Mouse (Mus musculus) layer of hippocampus, adult 9-11 months (tissue): ENCODE data around the gene Pif1.

Experiments used
- DNase-seq: peaks from one replicate; pipeline ENCODE4 v3.0.0; 2022

Gene Pif1

DNA sequence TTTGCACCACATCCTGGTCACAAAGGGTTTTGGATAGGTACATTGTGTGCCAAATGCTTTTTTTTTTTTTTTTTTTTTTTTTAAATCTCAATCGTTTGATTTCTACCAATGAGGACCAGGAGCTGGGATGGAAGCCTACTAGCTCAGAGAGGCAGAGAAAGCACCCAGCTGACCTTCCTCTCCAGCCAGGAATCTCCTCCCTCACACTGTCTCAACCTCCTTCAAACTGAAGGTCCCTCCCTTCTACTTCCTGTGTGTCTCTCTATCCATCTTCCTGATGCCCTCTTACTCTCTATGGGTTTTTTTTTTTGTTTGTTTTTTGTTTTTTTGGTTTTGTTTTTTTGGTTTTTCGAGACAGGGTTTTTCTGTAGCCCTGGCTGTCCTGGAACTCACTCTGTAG, 14.0 kb downstream of the Pif1 start:
- no peak for DNase-seq

- DNase-seq = no peak
These were observed 16.6 kb downstream of the Pif1 start for GRCm38 (mm10) chr9:65603401-65604102.

DNA sequence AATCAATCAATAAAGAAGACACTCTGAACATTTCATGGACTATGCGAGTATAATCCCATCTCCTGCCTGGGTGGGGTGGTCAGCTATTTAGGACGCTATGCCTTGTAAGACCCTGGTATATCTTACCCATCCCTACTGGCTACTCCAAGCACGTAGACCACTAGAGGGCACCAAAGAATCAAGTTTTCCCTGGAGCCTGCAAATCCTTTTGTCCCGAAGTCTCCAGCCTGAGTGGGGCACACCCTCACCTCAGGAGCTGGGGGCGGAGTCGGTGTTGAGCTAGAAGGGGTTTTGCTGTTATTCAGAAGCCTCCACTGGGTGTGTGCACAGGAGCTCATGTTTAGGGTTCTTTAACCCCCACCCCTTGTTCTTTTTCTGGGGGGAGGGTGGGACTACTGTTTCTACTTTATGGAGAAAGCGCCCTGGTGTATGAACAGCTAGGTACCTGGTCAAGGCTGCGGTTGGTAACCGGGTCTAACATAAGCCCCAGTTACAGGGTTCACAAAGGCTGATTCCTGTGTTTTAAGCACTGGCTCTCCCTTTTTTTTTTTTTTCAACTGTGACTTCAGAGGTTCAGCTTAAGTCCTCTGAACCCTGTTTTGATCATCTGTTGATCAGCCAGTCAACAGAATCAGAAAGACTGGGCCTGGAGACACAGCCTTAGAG, 18.6 kb downstream of the Pif1 start:
- DNase-seq = no peak

DNA sequence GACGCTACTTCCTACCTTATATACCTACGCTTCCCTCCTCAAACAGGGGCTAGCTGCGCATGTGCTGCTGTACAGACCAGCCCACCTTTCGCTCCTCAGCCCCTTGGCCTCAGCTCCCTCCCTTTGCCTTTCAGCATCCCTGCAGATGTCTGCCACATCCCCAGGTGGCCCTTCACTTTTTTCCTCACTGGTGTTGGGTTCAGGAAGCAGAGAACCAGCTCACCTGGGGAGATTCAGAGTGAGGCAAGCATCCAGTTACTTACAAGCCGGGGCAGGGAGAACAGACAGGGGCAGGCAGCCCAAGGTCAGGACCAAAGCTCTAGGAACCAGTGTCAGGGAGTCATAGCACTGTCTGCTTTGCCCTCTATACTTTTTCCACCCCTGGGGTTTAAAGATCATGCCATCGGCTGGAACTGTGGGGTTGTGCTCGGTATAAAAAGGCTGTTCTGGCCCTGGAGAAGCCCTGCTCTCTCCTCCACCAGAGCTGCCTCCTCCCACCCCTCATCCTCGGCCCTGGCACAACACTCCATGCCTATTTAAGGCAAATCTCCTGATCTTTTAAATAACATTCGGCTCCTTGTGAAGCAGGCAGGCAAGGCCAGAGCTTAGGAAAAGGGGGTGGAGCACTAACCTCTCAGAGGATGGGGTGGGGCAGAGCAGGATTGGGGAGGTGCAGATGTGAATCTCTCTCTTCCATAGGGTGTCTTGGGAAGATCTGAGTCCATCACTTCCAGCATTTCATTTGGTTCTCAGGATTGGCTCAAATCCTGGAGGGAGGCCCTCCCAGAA, 19.6 kb downstream of the Pif1 start:
- DNase-seq = no peak

DNA sequence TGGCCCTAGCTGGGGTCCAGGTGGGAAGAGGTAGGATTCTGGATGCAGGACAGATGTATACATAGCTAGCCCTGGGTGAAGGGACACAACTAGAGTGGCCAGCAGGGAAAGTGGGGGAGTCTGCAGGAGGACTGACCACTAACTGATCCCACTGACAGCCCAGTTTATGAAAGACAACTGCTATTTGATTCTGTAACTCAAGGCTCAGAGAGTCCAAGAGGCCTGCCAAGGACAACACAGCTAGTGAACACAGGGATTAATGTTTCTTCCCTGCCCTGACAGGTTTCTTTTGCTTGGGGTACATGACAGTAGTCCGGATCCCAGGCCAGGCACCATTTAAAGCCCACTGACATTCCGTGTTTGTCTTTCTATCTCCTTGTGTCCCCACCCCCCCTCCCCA, 20.2 kb downstream of the Pif1 start:
- no peak for DNase-seq

DNA sequence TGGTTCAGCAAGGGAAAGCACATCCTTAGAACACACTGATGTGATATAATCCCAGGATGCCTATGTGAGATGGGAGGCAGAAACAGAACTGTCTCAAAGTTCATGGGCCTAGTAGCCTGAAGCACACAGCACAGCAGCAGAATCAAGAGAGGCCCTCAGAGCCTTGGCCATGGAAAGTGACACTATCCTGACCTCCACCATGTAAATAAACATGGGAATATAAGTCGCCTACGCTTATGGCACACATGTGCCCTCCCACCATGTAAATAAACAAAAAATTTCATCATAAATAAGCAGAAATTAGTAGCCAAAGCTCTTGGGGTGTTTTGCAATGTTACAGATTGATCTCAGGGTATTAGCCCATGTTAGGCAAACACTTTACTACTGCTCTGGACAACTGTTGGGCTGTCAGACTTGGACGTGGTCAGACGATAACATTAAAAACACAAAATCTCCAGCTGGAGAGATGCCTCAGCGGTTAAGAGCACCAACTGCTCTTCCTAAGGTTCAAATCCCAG, 25.1 kb downstream of the Pif1 start:
- DNase-seq = no peak

GRCm38 (mm10) chr9:65613098-65613497, 26.1 kb downstream of the Pif1 start:
- DNase-seq = no peak

GRCm38 (mm10) chr9:65619311-65619710, 32.4 kb downstream of the Pif1 start:
- DNase-seq = no peak

DNA sequence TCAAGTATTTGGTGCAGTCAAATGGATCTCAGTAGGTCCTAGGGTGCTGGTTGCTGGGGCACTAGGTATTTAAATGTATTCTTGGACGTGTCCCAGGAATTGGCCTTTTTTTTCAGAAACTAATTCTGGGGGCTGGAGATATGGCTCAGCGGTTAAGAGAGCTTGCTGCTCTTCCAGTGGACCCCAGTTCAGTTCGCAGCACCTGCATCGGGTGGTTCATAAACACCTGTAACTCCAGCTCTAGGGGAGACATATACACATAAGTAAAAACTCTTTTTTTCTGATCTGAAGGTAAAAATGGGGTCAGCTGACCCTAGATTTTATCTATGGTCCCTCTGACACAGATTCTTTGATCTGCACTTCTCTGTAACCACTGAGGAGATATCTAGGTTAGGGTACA, 34.2 kb downstream of the Pif1 start:
- no peak for DNase-seq

DNA sequence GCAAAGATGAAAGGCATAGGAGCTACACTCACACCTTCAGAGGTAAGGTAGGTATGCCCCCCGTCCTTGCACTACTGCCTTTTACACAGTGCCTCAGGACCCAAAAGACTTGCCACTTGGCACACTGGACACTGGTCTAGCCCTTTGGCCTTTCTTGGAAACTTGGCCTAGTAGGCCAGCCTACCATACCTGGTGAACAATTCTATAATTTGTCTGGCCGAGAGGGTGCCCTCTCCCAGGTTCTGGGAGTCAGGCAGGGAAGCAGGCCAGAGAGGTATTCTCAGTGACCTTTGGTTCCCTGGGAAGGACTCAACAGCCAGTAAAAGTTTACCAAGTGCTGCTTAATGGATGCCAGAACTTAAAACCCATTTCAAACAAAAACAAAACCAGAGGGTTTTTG, 34.7 kb downstream of the Pif1 start:
- DNase-seq = no peak

GRCm38 (mm10) chr9:65622826-65623225, 35.9 kb downstream of the Pif1 start:
- no peak for DNase-seq

DNA sequence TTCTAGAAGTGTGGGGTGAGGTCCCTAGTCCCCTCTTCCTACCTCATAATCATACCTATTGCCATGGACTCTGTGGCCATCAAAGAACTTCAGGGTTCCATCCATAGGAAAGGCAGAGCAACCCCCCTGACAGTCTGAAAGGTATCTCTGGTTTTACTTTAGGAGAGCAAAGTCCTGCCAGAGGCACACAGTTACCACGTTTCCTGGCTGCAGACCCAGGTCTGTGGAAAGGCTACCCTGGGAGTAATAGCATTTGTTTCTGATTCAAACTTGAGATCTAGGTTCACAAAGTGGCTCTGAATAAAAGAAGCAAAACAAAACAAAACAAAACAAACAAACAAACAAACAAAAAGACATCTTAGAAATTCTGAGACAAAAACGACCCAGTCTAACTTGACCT, 37.3 kb downstream of the Pif1 start:
- no peak for DNase-seq

DNA sequence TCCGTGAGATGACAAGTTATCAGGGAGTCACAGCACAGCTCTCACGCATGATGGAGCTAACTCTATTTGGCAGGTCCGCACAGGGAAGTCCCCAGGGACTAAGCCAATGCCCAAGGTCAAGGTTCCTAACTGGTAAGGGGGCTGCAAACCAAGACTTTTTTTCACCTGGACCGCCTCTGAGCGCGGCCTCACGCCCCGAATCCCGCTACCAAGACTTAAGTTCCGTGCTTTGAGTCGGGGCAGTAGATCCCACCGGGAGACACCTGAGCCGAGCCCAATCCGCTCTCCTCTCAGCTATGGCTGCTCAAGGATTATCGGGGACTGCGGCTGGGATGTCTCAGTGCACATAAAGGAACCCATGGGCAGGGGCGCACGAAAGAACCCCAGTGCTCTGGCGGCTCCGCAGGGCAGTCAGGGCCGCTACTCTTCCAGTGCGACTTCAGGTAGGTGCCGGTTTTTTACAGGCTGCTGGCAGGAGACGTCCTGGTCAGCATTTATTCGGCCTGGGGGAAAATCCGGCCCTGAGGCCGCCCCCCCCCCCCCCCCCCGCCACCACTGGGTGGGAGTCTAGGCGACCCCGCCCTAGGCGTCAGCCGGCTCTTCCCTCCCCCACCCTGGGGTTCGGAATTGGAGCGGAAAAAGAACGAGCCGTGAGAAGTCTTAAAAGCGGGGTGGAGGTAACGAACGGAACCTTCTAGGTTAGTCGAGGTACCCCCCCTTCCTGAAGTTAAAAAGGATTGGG, 42.2 kb downstream of the Pif1 start, which contains the start of gene Rbpms2:
Rbpms2 (plus strand) TSS at position 624 of the 742 bp plus-strand sequence.
- no peak for DNase-seq

- DNase-seq = no peak
These were observed 43.0 kb downstream of the Pif1 start for GRCm38 (mm10) chr9:65629767-65630630.

GRCm38 (mm10) chr9:65630631-65631353, 43.8 kb downstream of the Pif1 start:
- DNase-seq = no peak

GRCm38 (mm10) chr9:65631354-65632021, 44.5 kb downstream of the Pif1 start:
- DNase-seq = no peak

DNA sequence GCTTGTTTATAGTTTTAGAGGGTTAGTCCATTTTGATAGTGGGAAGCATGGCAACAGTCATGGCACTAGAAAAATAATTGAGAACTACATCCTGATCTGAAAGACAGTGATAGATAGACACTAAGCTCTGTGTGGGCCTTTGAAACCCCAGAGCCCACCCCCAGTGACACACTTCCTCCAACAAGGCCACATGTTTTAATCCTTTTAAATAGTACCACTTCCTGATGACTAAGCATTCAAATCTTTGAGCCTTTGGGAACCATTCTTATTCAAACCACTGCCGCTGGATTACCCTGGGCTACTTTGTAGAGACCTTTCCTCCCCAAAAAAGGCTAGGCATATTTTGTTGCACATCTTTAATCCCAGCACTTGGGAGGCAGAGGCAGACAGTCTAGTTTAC, 48.8 kb downstream of the Pif1 start:
- no peak for DNase-seq

GRCm38 (mm10) chr9:65636926-65637325, 50.0 kb downstream of the Pif1 start:
- no peak for DNase-seq

- no peak for DNase-seq
These were observed 52.1 kb downstream of the Pif1 start for GRCm38 (mm10) chr9:65639065-65639464.

- no peak for DNase-seq
These were observed 54.0 kb downstream of the Pif1 start for GRCm38 (mm10) chr9:65640838-65641410.
